Mouse (Mus musculus) layer of hippocampus, postnatal 14 days (tissue): ENCODE results near the gene Tcp1. TPM values are rescaled to one million over a fixed set of nuclear protein-coding genes. Genes with fewer than 3 reads are reported as not detected.
A peak's percentile ranks its signal among the peaks of the same experiment; 100 is the strongest.
"Not testable (repeated sequence)": the region's sequence is repeated elsewhere in the genome, so short reads cannot be mapped to it uniquely, and the experiment has no call there.

ENCODE experiments used
- DNase-seq, 2 experiments: peaks; one replicate each; pipeline ENCODE4 v3.0.0; 2021 to 2022; ENCODE audit warnings: low spot score in 2 of 2, mixed read lengths in 1 of 2
- long read RNA-seq, 2 experiments: library from polyadenylated mRNA; stranded (forward); transcript quantifications; one replicate each; pipeline ENCODE4 v2.0.0; 2021
- total RNA-seq, 2 experiments: library from RNA; stranded (reverse); gene quantifications; 2 replicates each; pipeline ENCODE4 v1.2.3; 2021

The Tcp1 gene
- total RNA-seq, result 100 to 1,000 TPM; 185 to 193 TPM
- long read RNA-seq, experiment 1, transcript Tcp1-209 (12 exons, 2,446 nt), result major isoform, 146 of 174 reads
- long read RNA-seq, experiment 1, partial matches to known transcripts, result 24 of 174 reads
- long read RNA-seq, experiment 1, other reads (novel, unspliced or antisense), result 3 of 174 reads
- long read RNA-seq, experiment 2, transcript Tcp1-209 (12 exons, 2,446 nt), result major isoform, 191 of 228 reads
- long read RNA-seq, experiment 2, partial matches to known transcripts, result 26 of 228 reads
- long read RNA-seq, experiment 2, other reads (novel, unspliced or antisense), result 8 of 228 reads

DNA sequence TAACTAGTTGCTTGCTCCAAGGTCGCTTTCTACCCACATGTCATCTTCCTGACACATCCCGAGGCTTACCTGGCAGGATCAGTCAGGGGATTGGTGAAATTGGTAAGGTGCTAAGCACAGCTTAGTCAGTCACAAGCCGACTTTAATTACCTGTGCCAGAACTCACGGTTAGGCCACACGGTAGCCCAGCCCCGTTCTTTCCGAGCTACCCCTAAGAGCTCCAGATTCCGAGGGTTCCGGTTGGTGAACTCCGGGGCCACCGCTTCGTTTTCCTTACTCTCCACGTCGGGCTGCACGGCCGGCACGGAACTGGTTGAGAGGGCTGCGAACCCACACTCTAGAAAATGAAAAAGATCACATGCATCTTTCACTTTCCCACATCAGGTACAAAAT, at the start of gene Tcp1:
TSS of gene Tcp1 (plus strand) at position 214 of the 393 bp plus-strand sequence.
- DNase-seq, result no peak

DNA sequence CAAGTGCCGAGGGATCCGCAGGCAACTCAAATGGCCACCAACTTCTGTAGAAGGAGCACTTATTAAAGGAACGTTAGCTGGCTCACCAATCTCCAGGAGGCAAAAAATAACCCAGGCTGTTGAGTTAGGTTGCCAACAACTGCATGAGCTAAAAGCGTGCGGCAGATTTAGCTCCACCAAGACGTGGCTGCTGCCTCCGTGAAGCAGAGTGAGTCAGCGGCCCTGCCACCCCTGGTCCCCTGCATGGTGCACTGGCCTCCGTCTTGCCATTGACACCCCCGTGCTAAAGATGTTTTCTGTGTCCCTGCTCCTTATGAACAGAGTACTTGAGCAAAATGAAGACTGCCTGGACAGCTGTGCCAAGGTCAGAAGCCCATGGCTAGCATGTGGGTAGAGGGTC, 48.6 kb upstream of the Tcp1 start:
- DNase-seq, result no peak

GRCm38 (mm10) chr17:12868043-12868442, 47.5 kb upstream of the Tcp1 start, which contains the start of gene Mas1:
Gene Mas1 (minus strand): TSS chr17:12868143.
- DNase-seq, result no peak

DNA sequence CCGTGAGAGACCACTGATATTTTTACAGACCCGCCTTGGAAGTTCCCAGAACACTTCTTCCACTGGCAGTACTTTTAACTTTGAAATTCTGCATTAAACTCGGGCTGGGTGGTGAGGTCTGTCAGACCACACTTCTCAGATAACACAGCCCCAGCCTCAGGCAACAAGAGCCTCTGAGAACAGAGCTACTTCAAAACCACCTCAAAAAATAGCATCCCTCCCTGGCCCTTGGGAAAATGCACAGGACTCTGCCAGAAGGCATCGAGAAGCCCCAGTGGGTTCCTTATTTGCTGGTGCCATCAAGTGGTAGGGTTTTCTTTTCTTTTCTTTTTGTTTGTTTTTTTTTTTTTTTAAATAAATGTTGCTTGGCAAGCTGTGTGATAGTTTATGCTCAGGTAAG, 46.9 kb upstream of the Tcp1 start:
- DNase-seq, result no peak

GRCm38 (mm10) chr17:12872275-12873028, 43.0 kb upstream of the Tcp1 start:
- peak; percentile 45 to 64 for DNase-seq

- DNase-seq, result no peak
Observed at GRCm38 (mm10) chr17:12875734-12876133, 39.8 kb upstream of the Tcp1 start, which contains the start of gene Mrgprh. Gene Mrgprh (plus strand): TSS chr17:12876034.

DNA sequence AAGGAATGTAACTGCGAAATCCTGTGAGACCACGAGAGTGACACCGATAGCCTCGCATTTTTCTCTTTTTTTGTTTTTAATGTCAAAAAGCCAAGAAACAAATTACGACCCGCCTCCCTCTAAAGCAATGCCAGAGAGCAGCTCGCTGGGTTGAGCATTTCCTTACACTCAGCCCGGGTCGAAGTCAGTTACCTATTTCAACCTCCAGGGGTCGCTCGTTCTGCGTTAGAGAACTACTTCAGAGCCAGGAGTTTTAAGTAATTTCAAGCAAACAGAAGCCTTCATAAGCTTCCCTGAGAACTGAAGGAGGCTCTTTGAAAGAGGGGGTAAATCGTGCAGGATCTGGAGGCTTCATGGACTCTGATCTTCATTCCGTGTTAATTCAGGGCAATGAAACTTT, 35.3 kb upstream of the Tcp1 start:
- DNase-seq, result peak; percentile 84 to 89

DNA sequence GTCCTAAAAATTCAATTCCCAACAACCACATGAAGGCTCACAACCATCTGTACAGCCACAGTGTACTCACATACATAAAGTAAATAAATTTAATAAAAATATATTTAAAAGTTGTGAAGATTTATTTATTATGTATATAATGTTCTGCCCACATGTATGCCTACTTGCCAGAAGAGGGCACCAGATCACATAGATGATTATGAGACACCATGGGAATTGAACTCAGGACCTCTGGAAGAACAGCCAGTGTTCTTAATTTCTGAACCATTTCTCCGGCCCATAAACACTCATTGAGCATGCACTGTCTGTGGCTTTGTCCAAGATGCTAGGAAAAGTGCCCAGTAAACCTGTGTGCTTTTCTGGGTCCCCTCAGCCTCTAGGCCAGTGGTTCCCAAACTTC, 34.3 kb upstream of the Tcp1 start:
- DNase-seq, result no peak

DNA sequence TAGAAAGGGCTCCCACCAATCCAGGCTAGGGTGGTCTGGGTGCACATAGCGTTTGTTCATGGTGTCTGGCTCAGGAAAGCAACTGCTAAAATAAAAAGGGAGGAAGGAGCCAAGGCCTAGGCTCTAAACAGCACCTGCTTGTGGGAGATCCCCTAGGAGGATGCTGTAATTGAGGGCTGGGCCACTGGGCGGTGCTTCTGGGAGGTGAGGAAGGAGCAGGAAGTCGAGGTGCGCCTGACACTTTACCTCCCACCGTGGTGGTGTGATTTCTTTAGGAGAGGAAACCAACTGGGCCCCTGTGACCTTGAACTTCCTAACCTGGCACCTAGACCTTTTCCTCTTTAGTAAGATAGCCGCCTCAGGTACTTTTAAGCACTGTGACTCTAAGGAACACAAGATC, 28.9 kb upstream of the Tcp1 start:
- no peak for DNase-seq

GRCm38 (mm10) chr17:12887021-12887775, 28.3 kb upstream of the Tcp1 start:
- DNase-seq, result no peak

DNA sequence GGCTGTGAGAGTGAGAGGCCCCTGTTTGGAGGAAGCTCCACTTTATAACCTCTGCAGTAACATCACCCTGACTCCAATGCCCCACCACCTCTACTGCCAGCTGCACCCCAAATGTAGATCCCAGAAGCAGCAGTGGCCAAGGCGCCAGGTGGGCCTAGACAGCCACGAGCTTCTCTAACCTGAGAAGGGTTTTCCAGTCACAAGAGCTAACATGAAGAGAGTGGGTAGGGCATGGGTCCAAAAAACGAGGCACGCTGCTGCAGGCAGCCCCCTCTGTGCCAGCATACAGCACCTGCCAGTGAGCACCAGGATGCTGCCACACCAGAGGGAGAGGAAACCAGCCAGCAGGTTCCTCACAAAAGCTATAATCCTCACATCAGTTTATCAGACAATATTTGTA, 24.4 kb upstream of the Tcp1 start:
- DNase-seq, result no peak

DNA sequence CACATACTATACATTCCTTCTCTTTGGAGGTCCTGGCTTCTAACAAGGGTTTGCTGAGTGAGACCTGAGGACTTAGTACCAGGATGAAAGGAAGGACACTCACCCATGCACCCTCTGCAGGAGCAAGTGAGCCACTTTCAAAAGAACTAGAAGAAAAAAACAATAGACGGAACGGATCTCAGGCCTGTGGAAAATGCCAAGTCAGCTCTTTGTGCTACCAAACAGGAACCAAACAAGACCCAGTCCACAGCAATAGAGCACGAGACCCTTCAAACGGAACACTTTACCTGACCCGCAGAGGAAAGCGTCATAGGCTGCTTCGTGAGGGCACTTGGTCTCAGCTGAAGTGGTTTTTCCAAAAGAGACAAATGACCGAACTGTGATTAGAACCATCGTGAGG, 23.5 kb upstream of the Tcp1 start:
- DNase-seq, result no peak

DNA sequence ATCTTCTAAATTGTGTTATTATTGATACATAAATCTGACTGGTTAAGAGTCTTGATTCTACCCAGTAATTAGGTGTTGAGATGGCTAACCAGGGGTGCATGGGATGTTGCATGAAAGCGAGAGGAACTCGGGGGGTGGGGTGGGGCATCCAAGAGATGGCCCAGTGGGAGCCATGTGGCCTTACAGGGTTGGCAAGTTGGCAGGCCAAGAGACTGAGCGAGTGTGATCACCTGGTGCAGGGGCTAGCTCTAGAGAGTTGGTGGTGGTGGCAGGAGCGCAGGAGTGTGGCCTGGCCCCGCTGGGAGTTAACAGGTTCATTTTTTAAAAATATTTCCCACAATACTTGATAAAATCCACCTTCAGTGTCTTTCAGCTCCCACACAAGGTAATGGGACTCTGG, 17.8 kb upstream of the Tcp1 start:
- DNase-seq, result no peak

DNA sequence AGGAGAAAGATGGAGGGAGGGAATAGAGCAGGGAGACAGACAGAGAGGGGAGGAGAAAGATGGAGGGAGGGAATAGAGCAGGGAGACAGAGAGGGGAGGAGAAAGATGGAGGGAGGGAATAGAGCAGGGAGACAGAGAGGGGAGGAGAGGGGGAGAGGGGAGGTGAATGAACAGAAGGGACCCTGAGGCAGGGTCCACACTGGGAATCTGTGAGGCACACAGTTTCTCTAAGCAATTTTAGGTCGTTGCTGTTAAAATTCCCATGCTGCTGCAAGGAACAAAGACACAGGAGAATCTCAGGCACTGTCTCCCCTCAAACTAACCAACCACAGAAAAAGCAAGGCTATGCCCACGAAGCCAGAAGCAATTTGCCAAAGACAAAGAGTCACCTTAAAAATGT, 16.9 kb upstream of the Tcp1 start:
- not testable (repeated sequence) for DNase-seq

DNA sequence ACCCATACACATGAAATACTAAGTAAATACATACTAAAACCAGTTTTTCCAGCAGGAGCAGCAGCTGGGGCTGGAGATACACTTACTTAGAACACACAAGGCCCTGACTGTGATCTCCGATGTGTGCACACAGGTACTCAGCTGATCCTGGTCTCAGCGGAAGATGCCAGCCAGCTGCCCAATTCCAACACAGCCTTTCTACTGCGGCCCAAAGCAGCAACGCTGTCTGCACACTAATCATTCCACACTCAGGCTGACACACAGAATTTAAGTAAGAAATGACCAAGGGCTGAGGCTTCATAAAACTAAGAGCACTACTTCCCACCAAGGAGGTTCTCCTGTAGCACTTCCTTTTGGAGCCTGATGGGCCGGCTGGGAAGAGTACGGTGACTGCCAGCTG, 13.2 kb upstream of the Tcp1 start:
- no peak for DNase-seq

- DNase-seq, result no peak
Observed at GRCm38 (mm10) chr17:12903372-12904333, 11.8 kb upstream of the Tcp1 start.

GRCm38 (mm10) chr17:12904349-12904748, 11.2 kb upstream of the Tcp1 start:
- DNase-seq, result no peak

DNA sequence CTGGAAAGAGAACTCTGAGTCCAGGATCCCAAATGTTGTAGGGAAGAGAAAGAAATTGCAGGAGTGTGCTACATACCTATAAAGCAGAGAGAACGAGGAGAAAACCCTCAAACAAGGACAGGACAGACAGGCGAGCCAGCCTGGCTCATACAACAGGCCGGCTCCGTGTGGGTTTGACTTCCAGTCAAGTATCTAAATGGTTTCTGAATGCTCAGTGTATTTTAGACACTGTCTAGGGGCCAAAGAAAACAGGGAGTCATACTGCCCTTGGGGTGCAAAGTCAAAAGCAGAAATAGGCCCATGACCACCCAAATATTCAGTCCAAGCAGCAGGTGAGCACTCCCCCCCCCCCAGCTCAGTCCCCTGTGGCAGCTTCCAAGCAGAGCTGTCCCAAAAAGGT, 9.7 kb upstream of the Tcp1 start:
- no peak for DNase-seq

DNA sequence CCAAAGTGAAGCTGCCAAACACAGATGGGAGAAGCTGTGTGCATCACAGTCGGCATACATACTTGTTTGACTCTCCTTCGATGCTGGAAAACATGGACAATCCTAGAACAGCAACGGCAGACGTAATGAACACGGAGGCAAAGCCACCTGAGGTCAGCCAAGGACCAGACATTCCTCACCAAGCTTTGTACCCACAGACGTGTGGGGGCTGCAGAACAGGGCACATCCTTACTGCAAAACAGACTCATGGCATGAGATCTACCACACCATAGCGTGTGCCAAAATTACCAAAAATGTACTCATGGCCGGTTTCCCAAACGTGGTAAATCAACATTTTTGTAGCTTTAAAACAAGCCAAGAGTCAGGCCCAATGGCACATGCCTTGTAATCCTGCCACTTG, 9.1 kb upstream of the Tcp1 start:
- DNase-seq, result no peak

DNA sequence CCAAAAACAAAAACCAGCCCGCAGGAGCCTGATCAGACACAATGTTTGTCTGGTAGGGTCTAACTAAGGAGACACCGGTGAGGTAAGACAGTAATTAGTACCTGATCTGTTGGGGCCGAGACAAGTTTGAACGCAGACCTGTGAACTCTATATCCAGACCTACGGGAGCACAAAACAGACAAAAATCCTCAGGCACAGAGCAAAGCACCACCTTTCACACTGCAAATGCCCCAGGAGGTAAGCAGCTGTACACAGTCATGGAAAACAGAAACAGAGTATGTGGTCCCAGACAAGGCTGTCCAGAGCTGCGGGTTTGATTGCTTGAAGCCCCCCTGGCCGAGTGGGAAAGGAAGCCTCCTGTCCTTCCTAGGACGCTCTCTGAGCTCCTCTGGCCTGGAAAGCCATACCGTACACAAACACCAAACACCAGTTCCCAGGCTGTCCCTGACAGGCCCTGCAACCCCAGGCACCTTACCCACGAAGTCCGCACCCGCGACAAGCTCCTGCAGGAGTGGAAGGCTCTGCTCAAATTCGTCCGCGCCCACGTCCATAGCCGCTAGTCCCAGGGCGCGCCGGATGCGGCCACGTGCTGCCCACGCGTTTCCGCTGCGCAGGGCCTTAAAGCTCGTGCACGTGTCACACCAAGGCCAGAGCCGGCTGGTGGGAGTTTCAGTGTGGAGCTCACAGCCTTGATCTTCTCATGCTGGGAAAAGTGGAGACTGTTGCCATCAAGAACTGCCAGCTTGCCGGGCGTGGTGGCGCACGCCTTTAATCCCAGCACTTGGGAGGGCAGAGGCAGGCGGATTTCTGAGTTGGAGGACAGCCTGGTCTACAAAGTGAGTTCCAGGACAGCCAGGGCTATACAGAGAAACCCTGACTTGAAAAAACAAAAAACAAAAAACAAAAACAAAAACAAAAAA, 5.9 kb upstream of the Tcp1 start, which contains the start of gene Pnldc1:
TSS of gene Pnldc1 (minus strand) at position 870 of the 920 bp plus-strand sequence.
- no peak for DNase-seq
